Mouse (Mus musculus): Measurements from ENCODE around the gene Pkmyt1. TPM values are rescaled to one million over a fixed set of nuclear protein-coding genes. Genes with fewer than 3 reads are reported as not detected.

The Pkmyt1 gene
- 41.2 and 45.7 TPM in 2 replicates for polyA plus RNA-seq (2012; rRNA removed)

- WGBS: under 1% methylated on average over 66 of the region's 73 CpGs
- no peak for DNase-seq (ENCODE audit: low read depth, low spot score)
These were observed at the start of gene Pkmyt1 for GRCm38 (mm10) chr17:23725999-23726757. Pkmyt1 (plus strand) TSS chr17:23726336.

- 2% methylated on average over 37 of the region's 37 CpGs for WGBS
- DNase-seq (ENCODE audit: low read depth, low spot score): no peak
These were observed 49.6 kb upstream of the Pkmyt1 start for GRCm38 (mm10) chr17:23676473-23677031.

- WGBS: under 1% methylated on average over 34 of the region's 34 CpGs
- DNase-seq (ENCODE audit: low read depth, low spot score): no peak
These were observed 48.9 kb upstream of the Pkmyt1 start, which contains the start of gene Tnfrsf12a for GRCm38 (mm10) chr17:23677236-23677679. Tnfrsf12a (minus strand) TSS chr17:23677468.

- DNase-seq (ENCODE audit: low read depth, low spot score): no peak
- 15% methylated on average over 38 of the region's 38 CpGs for WGBS
These were observed 46.9 kb upstream of the Pkmyt1 start, which contains the start of gene Cldn6 for GRCm38 (mm10) chr17:23679127-23679835. Cldn6 (plus strand) TSS chr17:23679249.

- WGBS: 77% methylated on average over 9 of the region's 9 CpGs
- no peak for DNase-seq (ENCODE audit: low read depth, low spot score)
These were observed 45.8 kb upstream of the Pkmyt1 start for GRCm38 (mm10) chr17:23680336-23680735.

- 29% methylated on average over 10 of the region's 10 CpGs for WGBS
- no peak for DNase-seq (ENCODE audit: low read depth, low spot score)
These were observed 45.0 kb upstream of the Pkmyt1 start for GRCm38 (mm10) chr17:23681086-23681485.

GRCm38 (mm10) chr17:23682092-23682491, 44.0 kb upstream of the Pkmyt1 start:
- no peak for DNase-seq (ENCODE audit: low read depth, low spot score)
- 33% methylated on average over 4 of the region's 4 CpGs for WGBS

- DNase-seq (ENCODE audit: low read depth, low spot score): no peak
These were observed 43.6 kb upstream of the Pkmyt1 start for GRCm38 (mm10) chr17:23682530-23682929.

GRCm38 (mm10) chr17:23683226-23683625, 42.9 kb upstream of the Pkmyt1 start:
- no peak for DNase-seq (ENCODE audit: low read depth, low spot score)
- WGBS: 57% methylated on average over 15 of the region's 15 CpGs

More at GRCm38 (mm10) chr17:23682530-23682929, 43.6 kb upstream of the Pkmyt1 start:
- WGBS: 84% methylated on average over 3 of the region's 3 CpGs

- WGBS: 38% methylated on average over 15 of the region's 15 CpGs
- no peak for DNase-seq (ENCODE audit: low read depth, low spot score)
These were observed 42.1 kb upstream of the Pkmyt1 start, which contains the start of gene Cldn9 for GRCm38 (mm10) chr17:23683856-23684672. Cldn9 (minus strand) TSS chr17:23684026.

- no peak for DNase-seq (ENCODE audit: low read depth, low spot score)
- WGBS: 61% methylated on average over 1 of the region's 1 CpGs
These were observed 31.6 kb upstream of the Pkmyt1 start for GRCm38 (mm10) chr17:23694491-23694890.

- no peak for DNase-seq (ENCODE audit: low read depth, low spot score)
- WGBS: 72% methylated on average over 3 of the region's 3 CpGs
These were observed 30.3 kb upstream of the Pkmyt1 start for GRCm38 (mm10) chr17:23695801-23696200.

GRCm38 (mm10) chr17:23699131-23700077, 26.7 kb upstream of the Pkmyt1 start:
- WGBS: 2% methylated on average over 84 of the region's 101 CpGs
- no peak for DNase-seq (ENCODE audit: low read depth, low spot score)

GRCm38 (mm10) chr17:23700079-23700478, 26.1 kb upstream of the Pkmyt1 start:
- DNase-seq (ENCODE audit: low read depth, low spot score): peak; percentile 82
- WGBS: under 1% methylated on average over 28 of the region's 28 CpGs

- 93% methylated on average over 9 of the region's 9 CpGs for WGBS
These were observed 22.8 kb upstream of the Pkmyt1 start for GRCm38 (mm10) chr17:23703301-23703700.

GRCm38 (mm10) chr17:23704741-23705140, 21.4 kb upstream of the Pkmyt1 start:
- DNase-seq (ENCODE audit: low read depth, low spot score): no peak
- 30% methylated on average over 7 of the region's 7 CpGs for WGBS

More at GRCm38 (mm10) chr17:23703301-23703700, 22.8 kb upstream of the Pkmyt1 start:
- DNase-seq (ENCODE audit: low read depth, low spot score): no peak

- DNase-seq (ENCODE audit: low read depth, low spot score): no peak
- WGBS: 63% methylated on average over 7 of the region's 7 CpGs
These were observed 20.5 kb upstream of the Pkmyt1 start for GRCm38 (mm10) chr17:23705525-23706104.

- WGBS: 1% methylated on average over 3 of the region's 3 CpGs
- DNase-seq (ENCODE audit: low read depth, low spot score): no peak
These were observed 19.9 kb upstream of the Pkmyt1 start for GRCm38 (mm10) chr17:23706212-23706611.
